Mouse (Mus musculus): ENCODE results near the gene 2310011J03Rik. TPM values are rescaled to one million over a fixed set of nuclear protein-coding genes. Genes with fewer than 3 reads are reported as not detected.

Gene 2310011J03Rik
- polyA plus RNA-seq, 1 experiment from 2014 or later: 34.2 TPM

DNA sequence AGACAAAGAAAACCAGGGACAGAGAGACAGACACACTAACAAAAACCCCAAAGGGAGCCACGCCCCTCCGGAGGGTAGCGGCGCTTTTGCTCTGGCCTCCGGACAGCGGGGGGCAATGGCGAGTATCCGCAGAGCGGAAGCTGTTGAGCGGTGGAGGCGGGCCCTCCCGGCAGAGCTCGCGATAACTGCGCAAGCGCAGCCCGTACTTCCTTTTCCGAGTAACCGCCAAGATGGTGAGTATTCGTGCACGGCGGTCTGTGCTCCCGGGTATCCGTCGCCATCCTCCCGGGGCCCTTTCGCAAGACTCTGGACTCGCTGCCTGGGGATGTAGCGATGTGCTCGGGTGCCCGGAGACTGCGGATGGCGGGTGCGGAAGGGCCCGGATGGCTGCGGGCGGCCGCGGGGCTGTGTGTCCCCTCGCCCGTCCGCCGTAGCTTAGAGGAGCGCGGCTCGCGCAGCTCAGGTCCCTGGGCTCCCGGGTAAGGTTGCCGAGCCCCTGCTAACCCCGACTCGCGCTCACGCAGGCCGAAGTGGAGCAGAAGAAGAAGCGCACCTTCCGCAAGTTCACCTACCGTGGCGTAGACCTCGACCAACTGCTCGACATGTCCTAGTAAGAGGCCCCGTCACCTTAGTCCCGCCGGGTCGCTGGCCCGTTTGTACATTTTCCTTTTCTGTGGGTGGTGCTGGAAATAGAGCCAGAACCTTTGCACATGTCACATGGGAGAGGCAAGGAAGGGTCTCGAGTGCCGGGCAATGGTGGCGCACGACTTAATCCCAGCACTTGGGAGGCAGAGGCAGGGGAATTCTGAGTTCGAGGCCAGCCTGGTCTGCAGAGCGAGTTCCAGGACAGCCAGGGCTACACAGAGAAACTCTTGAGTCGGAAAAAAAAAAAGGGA, 27.8 kb downstream of the 2310011J03Rik start, which contains the start of gene Rps15:
Gene Rps15 (plus strand): TSS at position 203 of the 896 bp plus-strand sequence.
- H3K27me3 ChIP-seq (replicated peaks; ENCODE audit: control insufficient read depth, insufficient read depth, low read length): no peaks in the 10 kb centered on the region
- H3K4me1 ChIP-seq (replicated peaks; ENCODE audit: control insufficient read depth, insufficient read depth, low read length): peaks cover 40% of the 10 kb centered on the region
- H3K4me2 ChIP-seq (ENCODE audit: low read length): peak within 1 kb of the TSS; percentile 89
- H3K4me3 ChIP-seq (replicated peaks; ENCODE audit: low read length): peak within 1 kb of the TSS; percentile 87
- peak within 1 kb of the TSS; percentile 91 for H3K27ac ChIP-seq (ENCODE audit: low read length)
- ATAC-seq: peak; percentile 82
- peak within 1 kb of the TSS; percentile 95 for H3K9ac ChIP-seq (replicated peaks; ENCODE audit: low read depth, low read length)
- no peaks in the 10 kb centered on the region for H3K9me3 ChIP-seq (ENCODE audit: control insufficient read depth, low read length)
- H3K36me3 ChIP-seq (ENCODE audit: control insufficient read depth, insufficient read depth): peaks cover 16% of the 10 kb centered on the region
- WGBS: under 1% methylated on average over 70 of the region's 72 CpGs

DNA sequence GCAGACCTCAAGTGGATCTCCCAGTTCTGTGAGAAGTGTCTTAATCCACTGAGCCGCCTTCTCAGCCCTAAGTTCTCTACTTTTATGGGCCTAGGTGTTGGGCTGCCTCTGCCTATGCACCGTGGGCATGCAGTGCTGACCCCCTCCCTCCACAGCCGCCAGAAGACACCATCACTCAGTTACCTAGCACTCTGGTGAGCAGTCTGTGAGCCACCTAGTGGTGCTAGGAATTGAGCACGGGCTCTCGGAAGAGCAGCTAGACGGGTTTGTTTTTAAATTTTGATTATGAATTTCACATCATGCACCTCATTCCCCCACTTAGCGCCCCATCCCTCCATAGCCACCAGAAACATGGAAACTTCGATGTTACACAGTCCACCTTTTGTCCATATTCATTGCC, 31.7 kb downstream of the 2310011J03Rik start:
- no peak overlapping the region for H3K4me2 ChIP-seq (ENCODE audit: low read length)
- no peaks in the 10 kb centered on the region for H3K27me3 ChIP-seq (replicated peaks; ENCODE audit: control insufficient read depth, insufficient read depth, low read length)
- no peak overlapping the region for H3K9ac ChIP-seq (replicated peaks; ENCODE audit: low read depth, low read length)
- H3K4me1 ChIP-seq (replicated peaks; ENCODE audit: control insufficient read depth, insufficient read depth, low read length): peaks cover 12% of the 10 kb centered on the region
- H3K4me3 ChIP-seq (replicated peaks; ENCODE audit: low read length): no peak overlapping the region
- H3K36me3 ChIP-seq (ENCODE audit: control insufficient read depth, insufficient read depth): peaks cover 23% of the 10 kb centered on the region
- H3K9me3 ChIP-seq (ENCODE audit: control insufficient read depth, low read length): no peaks in the 10 kb centered on the region
- ATAC-seq: no peak
- no peak overlapping the region for H3K27ac ChIP-seq (ENCODE audit: low read length)
- 75% methylated on average over 8 of the region's 8 CpGs for WGBS

DNA sequence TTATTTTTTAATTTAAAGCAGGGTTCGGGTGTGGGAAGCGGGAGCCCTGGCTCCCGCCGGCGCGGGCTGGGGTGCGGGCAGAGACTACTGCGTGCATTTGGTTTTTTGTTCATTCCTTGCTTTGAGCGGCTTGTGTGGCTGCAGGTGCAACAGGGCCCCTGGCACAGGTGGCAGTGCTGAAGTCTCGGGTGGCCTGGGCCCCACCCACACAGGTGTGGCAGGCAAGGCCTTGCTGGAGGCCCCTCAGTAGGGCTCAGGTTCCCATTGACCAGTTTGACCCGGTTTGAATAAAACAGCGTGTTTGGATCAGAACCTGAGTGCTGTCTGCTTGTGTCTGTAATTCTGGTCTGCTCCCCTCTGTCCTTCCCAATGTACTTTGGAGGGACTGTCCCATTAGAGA, 32.2 kb downstream of the 2310011J03Rik start:
- H3K36me3 ChIP-seq (ENCODE audit: control insufficient read depth, insufficient read depth): peaks cover 28% of the 10 kb centered on the region

DNA sequence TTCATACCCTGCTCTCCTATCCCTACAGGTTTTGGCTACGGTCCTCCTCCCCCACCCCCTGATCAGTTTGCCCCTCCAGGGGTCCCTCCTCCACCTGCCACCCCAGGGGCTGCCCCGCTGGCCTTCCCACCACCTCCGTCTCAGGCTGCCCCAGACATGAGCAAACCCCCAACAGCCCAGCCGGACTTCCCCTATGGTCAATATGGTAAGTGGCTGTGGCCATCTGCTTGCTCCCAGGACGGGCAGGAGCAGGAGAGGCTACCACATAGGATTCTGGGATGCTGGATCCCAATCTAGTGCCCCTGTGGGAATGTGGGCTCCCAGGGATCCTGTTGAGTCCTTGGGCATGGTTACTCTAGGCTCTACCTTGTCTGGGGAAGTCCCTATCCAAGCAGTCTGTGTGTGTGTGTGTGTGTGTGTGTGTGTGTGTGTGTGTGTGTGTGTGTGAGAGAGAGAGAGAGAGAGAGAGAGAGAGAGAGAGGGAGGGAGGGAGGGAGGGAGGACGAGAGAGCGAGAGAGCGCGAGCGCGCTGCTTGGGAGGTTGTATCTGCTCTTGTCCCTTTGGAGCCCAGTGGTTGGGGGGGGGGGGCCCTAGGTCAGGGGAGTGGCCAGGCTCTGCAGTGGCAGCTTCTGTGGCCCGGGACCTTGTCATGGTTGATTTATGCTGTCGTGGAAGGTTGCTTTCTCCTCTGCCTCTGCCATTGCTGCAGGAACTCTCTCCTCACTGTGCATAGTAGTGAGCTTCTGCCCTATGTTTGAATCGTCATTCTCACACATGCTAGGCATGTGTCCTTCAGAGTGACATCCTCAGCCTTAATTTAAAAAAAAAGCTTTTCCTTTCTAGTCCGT, 34.9 kb downstream of the 2310011J03Rik start:
- H3K4me1 ChIP-seq (replicated peaks; ENCODE audit: control insufficient read depth, insufficient read depth, low read length): no peaks in the 10 kb centered on the region
- H3K4me3 ChIP-seq (replicated peaks; ENCODE audit: low read length): no peak overlapping the region
- H3K36me3 ChIP-seq (ENCODE audit: control insufficient read depth, insufficient read depth): peaks cover 32% of the 10 kb centered on the region
- no peak overlapping the region for H3K9ac ChIP-seq (replicated peaks; ENCODE audit: low read depth, low read length)
- WGBS: 85% methylated on average over 9 of the region's 15 CpGs
- H3K27ac ChIP-seq (ENCODE audit: low read length): no peak overlapping the region
- H3K27me3 ChIP-seq (replicated peaks; ENCODE audit: control insufficient read depth, insufficient read depth, low read length): no peaks in the 10 kb centered on the region
- no peaks in the 10 kb centered on the region for H3K9me3 ChIP-seq (ENCODE audit: control insufficient read depth, low read length)
- ATAC-seq: no peak
- H3K4me2 ChIP-seq (ENCODE audit: low read length): no peak overlapping the region

More for the DNA sequence above, 32.2 kb downstream of the 2310011J03Rik start:
- H3K27ac ChIP-seq (ENCODE audit: low read length): no peak overlapping the region
- no peak for ATAC-seq
- no peak overlapping the region for H3K4me3 ChIP-seq (replicated peaks; ENCODE audit: low read length)
- H3K9me3 ChIP-seq (ENCODE audit: control insufficient read depth, low read length): no peaks in the 10 kb centered on the region
- H3K4me1 ChIP-seq (replicated peaks; ENCODE audit: control insufficient read depth, insufficient read depth, low read length): peaks cover 7% of the 10 kb centered on the region
- 95% methylated on average over 12 of the region's 12 CpGs for WGBS
- no peaks in the 10 kb centered on the region for H3K27me3 ChIP-seq (replicated peaks; ENCODE audit: control insufficient read depth, insufficient read depth, low read length)
- H3K4me2 ChIP-seq (ENCODE audit: low read length): no peak overlapping the region
- H3K9ac ChIP-seq (replicated peaks; ENCODE audit: low read depth, low read length): no peak overlapping the region

DNA sequence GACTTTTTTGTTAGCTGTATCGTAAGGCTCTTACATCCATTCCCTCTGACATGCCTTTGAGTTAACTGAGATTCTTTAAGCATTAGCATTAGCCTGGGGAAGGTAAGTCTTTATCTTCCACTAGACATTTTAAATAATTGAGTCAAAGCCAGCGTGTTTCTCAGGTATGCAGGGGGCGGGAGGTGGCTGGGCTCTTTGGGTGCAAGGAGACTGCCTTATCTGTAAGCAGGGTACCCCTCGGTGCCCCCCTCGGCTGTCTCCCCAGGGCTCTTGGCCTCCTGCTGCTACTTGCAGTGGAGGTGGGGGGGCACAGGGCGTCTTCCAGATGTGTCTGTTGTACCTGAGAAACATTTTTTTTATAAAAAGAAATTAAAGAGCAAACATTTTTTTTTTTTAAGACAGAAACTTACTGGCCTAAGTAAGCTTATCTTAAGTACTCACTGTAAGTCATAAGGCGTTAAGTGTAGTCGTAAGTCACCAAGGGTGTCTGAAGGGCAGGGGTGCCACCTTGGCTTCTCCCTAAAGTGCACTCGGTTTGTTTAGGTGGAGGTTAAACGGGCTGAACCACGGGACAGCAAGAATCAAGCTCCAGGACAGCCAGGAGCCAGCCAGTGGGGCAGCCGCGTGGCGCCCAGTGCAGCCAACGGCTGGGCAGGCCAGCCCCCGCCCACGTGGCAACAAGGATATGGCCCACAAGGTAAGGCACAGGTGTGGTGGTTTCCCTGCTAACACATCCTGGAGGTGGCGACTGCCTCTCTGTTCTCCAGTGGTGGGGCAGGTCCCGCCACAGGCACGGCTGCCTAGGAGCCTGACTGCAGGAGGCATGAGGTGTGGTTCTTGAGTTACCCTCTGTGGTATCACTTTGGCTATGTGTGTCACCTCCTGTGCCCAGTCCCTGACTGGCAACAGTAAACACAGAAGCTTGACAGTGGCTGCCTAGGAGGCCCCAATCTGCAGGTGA, 37.6 kb downstream of the 2310011J03Rik start:
- no peaks in the 10 kb centered on the region for H3K4me1 ChIP-seq (replicated peaks; ENCODE audit: control insufficient read depth, insufficient read depth, low read length)
- H3K27me3 ChIP-seq (replicated peaks; ENCODE audit: control insufficient read depth, insufficient read depth, low read length): no peaks in the 10 kb centered on the region
- H3K9me3 ChIP-seq (ENCODE audit: control insufficient read depth, low read length): no peaks in the 10 kb centered on the region
- ATAC-seq: no peak
- no peak overlapping the region for H3K27ac ChIP-seq (ENCODE audit: low read length)
- H3K9ac ChIP-seq (replicated peaks; ENCODE audit: low read depth, low read length): no peak overlapping the region
- H3K36me3 ChIP-seq (ENCODE audit: control insufficient read depth, insufficient read depth): peaks cover 53% of the 10 kb centered on the region
- 89% methylated on average over 20 of the region's 20 CpGs for WGBS
- no peak overlapping the region for H3K4me2 ChIP-seq (ENCODE audit: low read length)
- no peak overlapping the region for H3K4me3 ChIP-seq (replicated peaks; ENCODE audit: low read length)

DNA sequence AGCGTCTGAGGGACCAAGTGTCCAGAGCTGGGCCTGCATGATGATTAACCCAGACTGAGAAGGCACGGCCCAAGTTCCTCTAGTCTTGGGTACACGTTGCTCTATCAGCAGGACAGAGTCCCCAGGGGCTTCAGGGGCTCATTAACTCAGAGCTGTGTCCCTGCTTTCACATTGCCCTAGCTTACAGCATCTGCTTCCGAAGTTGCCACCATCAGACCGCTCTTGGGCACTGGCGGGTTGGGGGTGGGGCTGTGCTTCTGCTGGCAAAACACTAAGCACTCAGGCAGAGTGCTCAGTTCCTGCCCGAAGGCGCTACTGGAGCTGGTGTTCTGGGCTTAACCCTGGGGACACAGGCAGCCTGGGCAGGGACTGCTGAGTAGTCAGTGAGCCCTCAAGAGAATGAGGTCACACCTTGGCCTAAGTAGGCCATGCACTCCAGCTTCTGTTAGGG, 38.4 kb downstream of the 2310011J03Rik start:
- Histone ChIP-seq H3K4me2 (ENCODE audit: low read length) (no peak overlapping the region), H3K27me3 (replicated peaks; ENCODE audit: control insufficient read depth, insufficient read depth, low read length) (no peaks in the 10 kb centered on the region), H3K9me3 (ENCODE audit: control insufficient read depth, low read length) (no peaks in the 10 kb centered on the region), H3K4me3 (replicated peaks; ENCODE audit: low read length) (no peak overlapping the region), H3K9ac (replicated peaks; ENCODE audit: low read depth, low read length) (no peak overlapping the region), H3K36me3 (ENCODE audit: control insufficient read depth, insufficient read depth) (peaks cover 57% of the 10 kb centered on the region), H3K4me1 (replicated peaks; ENCODE audit: control insufficient read depth, insufficient read depth, low read length) (no peaks in the 10 kb centered on the region), H3K27ac (ENCODE audit: low read length) (no peak overlapping the region)
- ATAC-seq: no peak; the same call in 1 of the 2 replicates
- WGBS: 74% methylated on average over 8 of the region's 8 CpGs

DNA sequence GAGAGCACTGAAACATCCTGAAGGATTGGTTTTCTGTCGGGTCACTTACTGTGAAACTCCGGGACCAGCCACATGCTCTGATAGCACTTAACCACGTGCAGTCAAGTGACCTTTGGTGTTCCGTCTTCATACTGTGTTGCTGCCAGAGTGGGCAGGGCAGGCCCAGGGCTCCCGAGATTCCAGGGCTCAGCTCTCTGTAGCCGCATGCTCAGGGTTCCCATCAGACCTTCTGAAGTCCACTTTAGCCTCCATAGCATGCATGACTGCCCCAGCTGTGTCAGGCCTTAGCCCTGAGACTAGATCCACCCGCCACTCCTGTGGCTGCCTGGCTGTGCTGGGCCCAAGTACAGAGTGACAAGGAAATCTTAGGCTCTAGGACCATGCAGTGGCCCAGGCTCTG, 39.0 kb downstream of the 2310011J03Rik start:
- peaks cover 54% of the 10 kb centered on the region for H3K36me3 ChIP-seq (ENCODE audit: control insufficient read depth, insufficient read depth)
- no peak for ATAC-seq

DNA sequence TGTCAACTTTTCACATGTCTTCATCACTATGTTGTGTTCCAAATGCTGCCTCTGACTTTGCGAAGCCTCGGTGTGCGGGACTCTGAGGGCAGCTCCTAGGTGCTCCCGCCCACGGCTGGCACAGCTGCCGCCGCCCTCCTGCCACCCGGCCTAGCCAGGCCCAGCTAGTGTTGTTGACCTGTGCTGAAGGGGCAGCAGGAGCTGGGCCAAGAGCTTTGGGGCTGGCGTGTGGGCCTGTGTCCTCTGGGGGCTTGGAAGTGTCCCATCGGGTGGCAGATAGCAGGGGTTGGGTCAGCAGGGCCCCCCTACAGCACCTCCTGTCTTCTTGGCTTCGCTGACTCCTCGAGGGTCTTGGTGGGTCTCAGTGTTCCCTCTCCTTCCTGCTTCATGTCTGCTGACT, 41.1 kb downstream of the 2310011J03Rik start:
- H3K9me3 ChIP-seq (ENCODE audit: control insufficient read depth, low read length): no peaks in the 10 kb centered on the region
- H3K36me3 ChIP-seq (ENCODE audit: control insufficient read depth, insufficient read depth): peaks cover 51% of the 10 kb centered on the region
- H3K27me3 ChIP-seq (replicated peaks; ENCODE audit: control insufficient read depth, insufficient read depth, low read length): no peaks in the 10 kb centered on the region
- 91% methylated on average over 12 of the region's 12 CpGs for WGBS
- H3K27ac ChIP-seq (ENCODE audit: low read length): no peak overlapping the region
- H3K4me2 ChIP-seq (ENCODE audit: low read length): no peak overlapping the region
- no peak overlapping the region for H3K4me3 ChIP-seq (replicated peaks; ENCODE audit: low read length)
- H3K9ac ChIP-seq (replicated peaks; ENCODE audit: low read depth, low read length): no peak overlapping the region
- ATAC-seq: no peak
- no peaks in the 10 kb centered on the region for H3K4me1 ChIP-seq (replicated peaks; ENCODE audit: control insufficient read depth, insufficient read depth, low read length)

More for the DNA sequence above, 39.0 kb downstream of the 2310011J03Rik start:
- Histone ChIP-seq H3K4me1 (replicated peaks; ENCODE audit: control insufficient read depth, insufficient read depth, low read length) (no peaks in the 10 kb centered on the region), H3K9ac (replicated peaks; ENCODE audit: low read depth, low read length) (no peak overlapping the region), H3K4me3 (replicated peaks; ENCODE audit: low read length) (no peak overlapping the region), H3K4me2 (ENCODE audit: low read length) (no peak overlapping the region), H3K27me3 (replicated peaks; ENCODE audit: control insufficient read depth, insufficient read depth, low read length) (no peaks in the 10 kb centered on the region), H3K9me3 (ENCODE audit: control insufficient read depth, low read length) (no peaks in the 10 kb centered on the region), H3K27ac (ENCODE audit: low read length) (no peak overlapping the region)
- 81% methylated on average over 7 of the region's 7 CpGs for WGBS
